Mouse (Mus musculus): ENCODE data around the gene Prf1. TPM values are rescaled to one million over a fixed set of nuclear protein-coding genes. Genes with fewer than 3 reads are reported as not detected.

Gene Prf1
- polyA plus RNA-seq, 1 experiment from 2014 or later = not detected

- H3K9ac ChIP-seq (replicated peaks) = peak within 1 kb of the TSS; percentile 39
- H3K9me3 ChIP-seq (replicated peaks) = no peaks in the 10 kb centered on the region
- no peak within 1 kb of the TSS for H3K27ac ChIP-seq (replicated peaks)
- WGBS = under 1% methylated on average over 66 of the region's 75 CpGs
- peak within 1 kb of the TSS; percentile 49 for H3K4me3 ChIP-seq (replicated peaks)
- H3K4me1 ChIP-seq = peaks cover 19% of the 10 kb centered on the region
- peaks cover 26% of the 10 kb centered on the region for H3K27me3 ChIP-seq (replicated peaks)
- H3K4me2 ChIP-seq = peak within 1 kb of the TSS; percentile 97
- ATAC-seq (ENCODE audit: low FRiP score) = peak; percentile 74
- H3K36me3 ChIP-seq = no peaks in the 10 kb centered on the region
Observed at GRCm38 (mm10) chr10:61273081-61273843, 24.4 kb upstream of the Prf1 start, which contains the start of gene Adamts14. TSS of gene Adamts14 (minus strand) at chr10:61273438.

- H3K4me1 ChIP-seq = peaks cover 19% of the 10 kb centered on the region
- H3K9me3 ChIP-seq (replicated peaks) = no peaks in the 10 kb centered on the region
- ATAC-seq (ENCODE audit: low FRiP score) = no peak
- H3K36me3 ChIP-seq = no peaks in the 10 kb centered on the region
- peaks cover 26% of the 10 kb centered on the region for H3K27me3 ChIP-seq (replicated peaks)
- H3K9ac ChIP-seq (replicated peaks) = no peak overlapping the region
- peak overlapping the region; percentile 97 for H3K4me2 ChIP-seq
- H3K4me3 ChIP-seq (replicated peaks) = peak overlapping the region; percentile 49
- 45% methylated on average over 7 of the region's 7 CpGs for WGBS
- H3K27ac ChIP-seq (replicated peaks) = no peak overlapping the region
Observed at GRCm38 (mm10) chr10:61273844-61274215, 23.8 kb upstream of the Prf1 start.

- Histone ChIP-seq H3K4me2 (no peak overlapping the region), H3K4me3 (replicated peaks) (no peak overlapping the region), H3K27ac (replicated peaks) (no peak overlapping the region), H3K27me3 (replicated peaks) (peaks cover 26% of the 10 kb centered on the region), H3K36me3 (no peaks in the 10 kb centered on the region), H3K9ac (replicated peaks) (no peak overlapping the region), H3K9me3 (replicated peaks) (no peaks in the 10 kb centered on the region), H3K4me1 (peaks cover 19% of the 10 kb centered on the region)
- ATAC-seq (ENCODE audit: low FRiP score) = no peak
- 69% methylated on average over 2 of the region's 2 CpGs for WGBS
Observed at GRCm38 (mm10) chr10:61274532-61274931, 23.1 kb upstream of the Prf1 start.

GRCm38 (mm10) chr10:61275669-61276110 lies 21.9 kb upstream of the Prf1 start:
- Histone ChIP-seq H3K9me3 (replicated peaks) (no peaks in the 10 kb centered on the region), H3K4me2 (no peak overlapping the region), H3K4me1 (peaks cover 19% of the 10 kb centered on the region), H3K36me3 (no peaks in the 10 kb centered on the region), H3K27me3 (replicated peaks) (peaks cover 26% of the 10 kb centered on the region), H3K4me3 (replicated peaks) (no peak overlapping the region), H3K9ac (replicated peaks) (no peak overlapping the region), H3K27ac (replicated peaks) (no peak overlapping the region)
- under 1% methylated on average over 5 of the region's 5 CpGs for WGBS
- peak; percentile 48; the same call in 1 of the 2 replicates for ATAC-seq (ENCODE audit: low FRiP score)

GRCm38 (mm10) chr10:61277051-61277450 lies 20.6 kb upstream of the Prf1 start:
- Histone ChIP-seq H3K9me3 (replicated peaks) (no peaks in the 10 kb centered on the region), H3K4me3 (replicated peaks) (no peak overlapping the region), H3K36me3 (no peaks in the 10 kb centered on the region), H3K27me3 (replicated peaks) (peaks cover 25% of the 10 kb centered on the region), H3K9ac (replicated peaks) (no peak overlapping the region), H3K4me1 (peaks cover 18% of the 10 kb centered on the region), H3K4me2 (no peak overlapping the region), H3K27ac (replicated peaks) (no peak overlapping the region)
- ATAC-seq (ENCODE audit: low FRiP score) = no peak
- 91% methylated on average over 6 of the region's 6 CpGs for WGBS

- Histone ChIP-seq H3K27ac (replicated peaks) (0 out of 2 replicates have a peak overlapping the region, but pooled peaks have one; percentile 37), H3K9me3 (replicated peaks) (no peaks in the 10 kb centered on the region)
- no peak for ATAC-seq (ENCODE audit: low FRiP score)
Observed at GRCm38 (mm10) chr10:61277918-61278674, 19.5 kb upstream of the Prf1 start.

GRCm38 (mm10) chr10:61281115-61281514 lies 16.5 kb upstream of the Prf1 start:
- H3K27me3 ChIP-seq (replicated peaks) = no peaks in the 10 kb centered on the region
- H3K9ac ChIP-seq (replicated peaks) = no peak overlapping the region
- WGBS = 73% methylated on average over 5 of the region's 5 CpGs
- no peak for ATAC-seq (ENCODE audit: low FRiP score)
- H3K36me3 ChIP-seq = no peaks in the 10 kb centered on the region
- H3K4me3 ChIP-seq (replicated peaks) = no peak overlapping the region
- no peak overlapping the region for H3K27ac ChIP-seq (replicated peaks)
- H3K9me3 ChIP-seq (replicated peaks) = no peaks in the 10 kb centered on the region
- H3K4me2 ChIP-seq = no peak overlapping the region
- peaks cover 7% of the 10 kb centered on the region for H3K4me1 ChIP-seq

More at GRCm38 (mm10) chr10:61277918-61278674, 19.5 kb upstream of the Prf1 start:
- Histone ChIP-seq H3K4me1 (peaks cover 9% of the 10 kb centered on the region; the same call in 1 of the 2 replicates), H3K4me2 (no peak overlapping the region), H3K4me3 (replicated peaks) (no peak overlapping the region), H3K27me3 (replicated peaks) (peaks cover 15% of the 10 kb centered on the region), H3K9ac (replicated peaks) (no peak overlapping the region), H3K36me3 (no peaks in the 10 kb centered on the region)
- 60% methylated on average over 14 of the region's 14 CpGs for WGBS

GRCm38 (mm10) chr10:61284309-61284708 lies 13.3 kb upstream of the Prf1 start:
- ATAC-seq (ENCODE audit: low FRiP score) = no peak
- Histone ChIP-seq H3K36me3 (no peaks in the 10 kb centered on the region), H3K9me3 (replicated peaks) (no peaks in the 10 kb centered on the region), H3K9ac (replicated peaks) (no peak overlapping the region), H3K27me3 (replicated peaks) (no peaks in the 10 kb centered on the region), H3K27ac (replicated peaks) (no peak overlapping the region), H3K4me1 (peaks cover 7% of the 10 kb centered on the region), H3K4me3 (replicated peaks) (no peak overlapping the region), H3K4me2 (no peak overlapping the region)
- WGBS = 79% methylated on average over 4 of the region's 4 CpGs

- Histone ChIP-seq H3K9ac (replicated peaks) (no peak overlapping the region), H3K27me3 (replicated peaks) (no peaks in the 10 kb centered on the region), H3K4me1 (peaks cover 7% of the 10 kb centered on the region), H3K9me3 (replicated peaks) (no peaks in the 10 kb centered on the region), H3K4me3 (replicated peaks) (no peak overlapping the region), H3K4me2 (no peak overlapping the region), H3K36me3 (no peaks in the 10 kb centered on the region), H3K27ac (replicated peaks) (0 out of 2 replicates have a peak overlapping the region, but pooled peaks have one; percentile 45)
- 73% methylated on average over 11 of the region's 11 CpGs for WGBS
- ATAC-seq (ENCODE audit: low FRiP score) = peak; percentile 55; the same call in 1 of the 2 replicates
Observed at GRCm38 (mm10) chr10:61285271-61285670, 12.4 kb upstream of the Prf1 start.

GRCm38 (mm10) chr10:61286246-61286645 lies 11.4 kb upstream of the Prf1 start:
- Histone ChIP-seq H3K9ac (replicated peaks) (no peak overlapping the region), H3K27ac (replicated peaks) (no peak overlapping the region), H3K4me3 (replicated peaks) (no peak overlapping the region), H3K27me3 (replicated peaks) (no peaks in the 10 kb centered on the region), H3K4me2 (no peak overlapping the region), H3K4me1 (peaks cover 7% of the 10 kb centered on the region), H3K9me3 (replicated peaks) (no peaks in the 10 kb centered on the region), H3K36me3 (no peaks in the 10 kb centered on the region)
- WGBS = 77% methylated on average over 7 of the region's 7 CpGs
- no peak for ATAC-seq (ENCODE audit: low FRiP score)

- 67% methylated on average over 2 of the region's 2 CpGs for WGBS
- Histone ChIP-seq H3K27me3 (replicated peaks) (no peaks in the 10 kb centered on the region), H3K27ac (replicated peaks) (no peak overlapping the region), H3K4me1 (peaks cover 5% of the 10 kb centered on the region), H3K4me2 (no peak overlapping the region), H3K9ac (replicated peaks) (no peak overlapping the region), H3K36me3 (no peaks in the 10 kb centered on the region), H3K9me3 (replicated peaks) (no peaks in the 10 kb centered on the region), H3K4me3 (replicated peaks) (no peak overlapping the region)
- no peak for ATAC-seq (ENCODE audit: low FRiP score)
Observed at GRCm38 (mm10) chr10:61290016-61290415, 7.6 kb upstream of the Prf1 start.

All from neural tube, embryonic 15.5 days (tissue).